Mouse (Mus musculus) megakaryocyte-erythroid progenitor cell, adult 5-6 weeks (primary cell): ENCODE data around the gene Havcr2. TPM values are rescaled to one million over a fixed set of nuclear protein-coding genes. Genes with fewer than 3 reads are reported as not detected.
"Not testable (repeated sequence)": the region's sequence is repeated elsewhere in the genome, so short reads cannot be mapped to it uniquely, and the experiment has no call there.

Experiments
- ATAC-seq: replicated peaks from 2 replicates; pipeline ENCODE4 v1.8.0; 2016; ENCODE audit warnings: mild to moderate bottlenecking, inconsistent platforms; ENCODE audit not compliant: severe bottlenecking, poor library complexity, low FRiP score, low TSS enrichment
- total RNA-seq, 2 experiments: library from RNA; stranded (forward) in 1 of 2; stranded (reverse) in 1 of 2; fragments of 200-1000, 215-1000 nt in 1 of 2; fragments of >200 nt in 1 of 2; fragmentation: Nextera tagmentation in 1 of 2; gene quantifications; 2 replicates each; pipeline ENCODE4 v1.2.3; 2014 to 2017

Havcr2 gene
- total RNA-seq, 2 experiments from 2014 or later: 0.52 to 0.63 TPM

DNA sequence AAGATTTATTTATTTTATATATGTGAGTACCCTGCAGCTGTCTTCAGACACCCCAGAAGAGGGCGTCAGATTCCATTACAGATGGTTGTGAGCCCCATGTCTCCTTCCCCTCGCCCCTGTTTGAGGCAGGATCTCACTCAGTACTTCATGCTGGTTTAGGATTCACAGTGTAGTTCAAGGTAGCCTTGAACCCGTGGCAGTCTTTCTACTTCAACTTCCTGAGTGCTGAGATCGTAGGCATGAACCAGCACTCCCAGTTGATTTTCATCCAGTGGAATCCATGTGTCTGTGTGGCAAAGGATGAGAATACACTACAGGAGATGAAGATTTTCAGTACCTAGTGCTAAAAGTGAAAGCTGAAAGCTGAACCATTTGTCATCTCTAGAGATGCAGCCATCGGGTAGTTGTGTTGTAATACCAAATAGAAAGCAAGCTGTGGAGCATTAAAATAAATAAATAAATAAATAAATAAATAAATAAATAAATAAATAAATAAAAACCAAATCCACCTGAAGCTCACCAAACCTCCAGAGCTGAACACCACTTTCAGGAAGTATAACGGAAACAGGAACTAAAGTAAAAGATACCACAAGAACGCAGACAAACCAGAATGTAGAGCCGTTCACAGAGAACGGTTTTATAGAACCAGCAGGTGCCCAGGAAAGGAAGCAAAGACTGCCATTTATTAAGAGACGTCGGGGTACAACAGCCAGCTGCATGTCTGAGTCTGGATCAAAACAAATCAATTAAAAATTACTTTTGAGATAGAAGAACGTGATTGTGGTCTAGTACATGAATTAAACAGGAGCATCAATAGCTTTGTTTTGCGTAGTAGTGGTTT is 6.9 kb upstream of the Havcr2 start:
- no peak for ATAC-seq

GRCm38 (mm10) chr11:46449461-46450080 is 5.2 kb upstream of the Havcr2 start:
- no peak for ATAC-seq

- no peak for ATAC-seq
These were observed 5.2 kb downstream of the Havcr2 start for GRCm38 (mm10) chr11:46459960-46460359.

GRCm38 (mm10) chr11:46461362-46461761 is 6.6 kb downstream of the Havcr2 start:
- no peak for ATAC-seq

DNA sequence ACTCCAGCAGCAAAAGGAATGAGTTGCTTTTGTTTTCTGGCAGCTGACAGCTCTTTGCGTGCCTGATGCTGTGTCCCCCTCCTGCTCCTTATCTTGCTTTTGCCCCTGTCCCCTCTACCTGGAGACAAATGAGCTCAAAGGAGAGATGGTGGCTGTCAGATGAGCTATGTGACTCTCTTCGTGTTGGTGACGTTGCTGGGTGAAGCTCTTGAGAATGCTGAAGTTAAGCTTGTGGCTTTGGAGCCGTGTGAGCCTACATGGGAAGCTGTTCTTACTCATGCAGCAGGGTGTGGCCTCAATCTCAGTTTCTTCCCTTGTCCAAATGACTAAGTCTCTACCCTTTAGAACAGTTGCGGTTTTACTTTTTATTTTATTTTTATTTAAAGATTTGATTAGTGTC is 7.2 kb downstream of the Havcr2 start:
- no peak for ATAC-seq

DNA sequence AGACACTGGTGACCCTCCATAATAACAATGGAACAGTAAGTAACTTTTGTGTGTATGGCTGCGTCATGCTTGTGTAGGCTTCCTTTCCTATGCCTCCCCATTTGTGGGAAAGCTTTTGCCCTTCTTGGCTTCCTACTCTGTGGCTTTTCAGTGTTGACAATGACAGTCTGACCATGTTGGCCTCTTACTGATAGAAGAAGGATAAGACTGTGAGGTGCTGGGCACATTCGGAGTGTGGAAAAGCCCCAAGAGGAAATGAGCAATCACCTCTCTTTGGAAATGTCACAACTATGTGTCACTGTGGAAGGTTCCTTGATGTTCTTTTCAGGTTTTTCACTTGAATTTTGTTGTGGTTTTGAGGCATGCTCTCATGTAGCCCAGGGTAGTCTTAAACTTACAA is 12.1 kb downstream of the Havcr2 start:
- ATAC-seq: no peak

DNA sequence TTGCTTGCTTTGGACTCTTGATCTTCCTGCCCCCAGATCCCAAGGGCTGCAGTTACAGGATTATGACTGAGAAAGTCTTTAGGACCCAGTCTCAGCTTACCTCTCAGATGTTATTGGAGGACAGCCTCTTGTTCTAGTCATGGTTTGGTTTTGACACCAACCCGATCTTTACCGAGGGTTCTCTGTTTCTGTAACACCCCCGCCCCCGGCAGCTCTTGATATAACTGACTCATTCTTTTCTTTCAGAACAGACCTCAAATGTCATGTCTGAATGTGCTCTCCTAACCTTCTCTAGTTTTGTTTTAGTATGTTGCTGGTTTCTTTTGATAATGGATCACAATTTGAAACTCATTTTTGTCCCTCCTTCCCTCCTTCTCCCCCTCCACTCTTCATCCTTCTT is 19.5 kb downstream of the Havcr2 start:
- no peak for ATAC-seq

DNA sequence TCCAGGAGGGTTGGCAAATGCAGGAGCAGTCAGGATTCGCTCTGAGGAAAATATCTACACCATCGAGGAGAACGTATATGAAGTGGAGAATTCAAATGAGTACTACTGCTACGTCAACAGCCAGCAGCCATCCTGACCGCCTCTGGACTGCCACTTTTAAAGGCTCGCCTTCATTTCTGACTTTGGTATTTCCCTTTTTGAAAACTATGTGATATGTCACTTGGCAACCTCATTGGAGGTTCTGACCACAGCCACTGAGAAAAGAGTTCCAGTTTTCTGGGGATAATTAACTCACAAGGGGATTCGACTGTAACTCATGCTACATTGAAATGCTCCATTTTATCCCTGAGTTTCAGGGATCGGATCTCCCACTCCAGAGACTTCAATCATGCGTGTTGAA is 24.6 kb downstream of the Havcr2 start:
- no peak for ATAC-seq

GRCm38 (mm10) chr11:46480517-46480916 is 25.8 kb downstream of the Havcr2 start:
- no peak for ATAC-seq

- ATAC-seq: peak; percentile 67
These were observed 33.5 kb downstream of the Havcr2 start for GRCm38 (mm10) chr11:46488231-46488630.

DNA sequence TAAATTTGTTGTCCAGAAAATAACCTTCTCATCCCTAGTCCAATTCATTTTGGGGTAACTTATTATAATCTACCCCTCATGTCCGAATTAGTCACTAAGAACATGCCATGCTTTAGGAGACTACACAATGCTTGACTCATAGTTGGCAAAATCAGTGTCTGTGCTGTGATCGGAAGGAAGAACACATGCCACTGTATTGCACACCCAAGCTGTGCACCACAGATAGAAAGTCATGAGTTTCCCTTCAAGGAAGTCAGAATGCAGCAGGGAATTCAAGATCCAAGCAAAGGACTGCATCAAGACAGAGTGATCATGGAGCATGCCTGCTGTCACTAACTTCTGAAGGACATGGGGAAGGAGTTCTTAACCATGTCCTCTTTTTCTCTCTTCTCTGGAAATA is 33.9 kb downstream of the Havcr2 start:
- no peak for ATAC-seq

GRCm38 (mm10) chr11:46507146-46507545 is 52.4 kb downstream of the Havcr2 start:
- ATAC-seq: no peak

DNA sequence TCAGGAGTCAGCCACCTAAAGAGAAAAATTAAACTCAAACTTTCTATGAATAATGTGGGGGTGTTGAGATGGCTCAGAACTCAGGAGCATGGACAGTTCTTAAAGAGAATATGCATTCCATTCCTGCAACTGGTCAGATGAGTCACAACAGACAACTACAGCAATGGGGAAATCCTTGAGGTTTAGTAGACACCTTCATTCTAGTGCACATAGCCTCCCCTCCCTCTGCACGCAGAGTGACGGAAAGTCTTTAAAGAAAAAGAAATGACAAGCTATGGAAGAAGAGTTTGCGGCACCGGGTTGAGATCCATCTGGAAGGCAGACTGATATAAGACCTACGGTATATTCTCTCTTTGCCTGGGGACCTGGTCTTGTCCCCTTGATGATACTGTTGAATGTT is 55.2 kb downstream of the Havcr2 start:
- ATAC-seq: no peak

DNA sequence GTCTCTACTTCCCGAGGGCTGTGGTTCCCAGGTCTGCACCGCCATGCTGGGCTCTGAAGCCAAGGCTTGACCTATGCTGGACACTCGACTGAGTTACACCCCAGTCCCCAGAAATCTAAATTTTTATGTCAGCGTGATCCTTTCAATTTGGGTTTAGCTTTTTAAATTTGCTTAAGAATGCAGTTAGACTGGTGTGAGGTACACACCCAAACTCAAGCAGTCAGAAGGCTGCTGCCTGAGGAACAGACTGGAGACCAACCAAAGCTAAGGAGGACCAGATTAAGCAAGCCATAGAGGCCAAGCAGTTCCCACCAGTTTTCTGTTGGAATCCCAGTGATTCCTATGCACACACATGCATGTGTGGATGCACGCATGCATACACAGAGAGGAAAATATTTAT is 66.6 kb downstream of the Havcr2 start:
- ATAC-seq: not testable (repeated sequence)

DNA sequence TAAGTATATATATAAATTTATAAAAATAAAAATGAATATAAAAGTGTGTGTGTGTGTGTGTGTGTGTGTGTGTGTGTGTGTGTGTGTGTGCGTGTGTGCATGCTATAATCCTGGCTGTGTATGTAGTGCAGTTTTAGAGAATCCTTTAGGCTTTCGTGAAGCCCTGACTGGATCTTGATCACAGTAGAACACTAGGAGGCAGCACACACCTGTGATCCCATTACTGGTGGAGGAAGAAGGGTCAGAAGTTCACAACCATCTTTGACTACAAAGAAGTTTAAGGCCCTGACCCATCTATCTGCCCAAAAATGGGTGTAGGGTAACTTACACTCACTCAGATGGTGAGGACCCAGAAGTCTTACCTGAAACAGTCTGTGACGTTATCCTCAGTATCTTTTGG is 68.0 kb downstream of the Havcr2 start:
- ATAC-seq: no peak

DNA sequence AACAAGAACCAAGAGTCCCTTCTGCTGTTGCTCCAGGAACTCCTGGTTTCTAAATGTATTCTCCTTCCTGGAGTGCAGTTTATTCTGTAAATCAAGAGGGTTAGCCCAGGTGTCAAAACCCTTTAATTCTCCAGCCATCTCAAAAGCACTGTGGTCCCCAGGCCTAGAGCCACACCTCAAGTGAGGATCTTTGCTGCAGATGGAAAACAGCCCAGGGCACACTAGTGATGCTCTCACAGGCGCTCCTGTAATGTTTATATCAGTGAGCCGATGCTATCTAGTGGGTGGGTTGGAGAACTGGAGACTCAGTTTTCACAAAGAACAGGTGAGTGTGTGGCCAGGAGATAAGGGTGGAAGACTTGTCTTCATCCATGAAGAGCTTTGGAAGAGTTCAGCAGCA is 69.2 kb downstream of the Havcr2 start, which contains the start of gene Gm12169:
Gene Gm12169, plus strand, starts transcription at position 301 of the 400 bp plus-strand sequence.
- ATAC-seq: no peak

DNA sequence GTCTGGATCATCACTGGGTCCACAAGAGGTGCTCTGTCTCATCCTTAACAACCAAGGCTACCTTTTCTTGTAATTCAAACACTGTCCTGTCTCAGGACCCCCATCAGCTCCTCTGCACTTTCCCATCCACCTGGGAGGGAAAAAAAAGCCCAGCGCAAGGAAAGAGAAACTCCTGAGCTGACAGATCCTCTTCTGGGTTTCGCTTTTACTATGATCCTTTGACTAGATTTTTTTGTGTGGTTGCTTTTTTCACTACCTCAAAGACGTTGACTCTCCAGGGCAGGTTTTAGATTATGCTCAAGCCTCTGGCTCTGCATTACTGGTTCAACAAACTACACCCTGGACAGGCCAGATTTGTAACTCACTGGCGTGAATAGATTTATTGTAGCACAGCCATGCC is 75.4 kb downstream of the Havcr2 start:
- ATAC-seq: no peak
